Mouse (Mus musculus) splenic B cell, adult 2 months (primary cell): ENCODE measurements around the gene Rbm19.

Source experiments
- DNase-seq: peaks from one replicate; pipeline ENCODE4 v3.0.0-alpha.2; 2011; ENCODE audit warnings: low read depth, low spot score
- H3K27me3 ChIP-seq: 2 replicates; pipeline ENCODE4 v1.6.1; 2012; ENCODE audit warnings: mild to moderate bottlenecking, low read length, moderate library complexity, mixed read lengths; ENCODE audit not compliant: control insufficient read depth, poor library complexity, insufficient read depth, severe bottlenecking
- H3K36me3 ChIP-seq: 2 replicates; pipeline ENCODE4 v1.6.1; 2012; ENCODE audit warnings: mild to moderate bottlenecking, low read length, moderate library complexity, mixed read lengths; ENCODE audit not compliant: control insufficient read depth, poor library complexity, insufficient read depth, severe bottlenecking

Gene Rbm19

DNA sequence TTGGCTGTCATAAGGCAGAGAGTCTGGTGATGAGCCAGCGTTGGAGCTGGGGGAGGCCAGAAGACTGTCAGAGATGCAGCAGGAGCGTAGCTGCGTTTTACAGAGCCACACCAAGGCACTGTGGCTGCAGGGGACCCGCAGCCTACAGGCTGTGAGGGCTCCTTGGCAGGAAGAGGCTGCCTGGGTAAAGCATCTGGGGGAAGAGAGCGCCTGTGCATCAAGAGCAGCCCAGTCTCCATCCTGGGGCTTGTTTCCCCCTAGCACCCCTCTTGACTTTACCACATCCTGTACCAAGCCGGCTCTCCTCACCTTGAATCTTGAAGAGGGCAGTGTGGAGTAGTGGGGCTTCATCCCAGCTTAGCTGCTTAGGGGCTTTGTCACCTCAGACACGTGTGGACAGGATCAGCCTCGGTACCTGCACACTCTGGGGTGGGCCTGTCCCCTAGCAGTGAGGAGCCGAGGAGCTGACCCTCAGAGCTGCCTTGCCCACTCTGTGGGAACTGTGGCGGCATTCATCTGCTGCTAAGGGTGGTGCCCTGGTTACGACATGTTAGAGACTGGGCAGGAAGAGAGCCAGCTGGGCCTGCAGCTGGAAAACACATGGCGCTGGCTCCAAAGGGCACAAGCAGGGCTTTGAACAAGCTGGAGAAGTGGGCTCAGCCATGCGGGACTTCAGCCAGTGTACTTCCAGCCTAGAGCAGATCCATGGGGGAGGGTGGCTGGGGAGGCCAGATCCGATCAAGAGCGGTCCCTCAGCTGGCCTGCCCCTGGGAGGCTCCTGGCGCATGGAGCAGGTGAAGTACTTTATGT, 8.8 kb downstream of the Rbm19 start:
- Histone ChIP-seq H3K27me3 (no peaks in the 10 kb centered on the region), H3K36me3 (peaks cover 10% of the 10 kb centered on the region)
- DNase-seq: no peak

DNA sequence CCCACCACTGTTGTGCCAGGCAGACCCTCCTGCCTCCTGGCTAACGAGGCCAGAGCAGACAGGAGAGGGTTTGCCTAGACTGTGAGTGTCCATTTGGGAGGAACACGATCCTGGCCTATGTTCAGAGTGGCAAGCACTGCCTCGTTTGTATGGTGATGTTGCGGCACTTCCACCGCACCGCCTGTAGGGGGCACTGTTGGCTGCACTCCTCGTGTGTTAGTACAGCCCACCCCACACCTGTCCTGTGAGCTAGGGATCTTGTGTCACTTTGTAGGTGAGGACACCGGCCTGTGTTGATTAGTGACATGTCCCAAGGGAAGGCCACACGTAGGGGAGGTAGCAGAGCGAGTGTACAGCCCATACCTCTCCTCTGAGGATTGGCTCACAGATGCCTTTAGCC, 11.4 kb downstream of the Rbm19 start:
- DNase-seq: peak; percentile 46
- no peaks in the 10 kb centered on the region for H3K27me3 ChIP-seq
- H3K36me3 ChIP-seq: peaks cover 8% of the 10 kb centered on the region

DNA sequence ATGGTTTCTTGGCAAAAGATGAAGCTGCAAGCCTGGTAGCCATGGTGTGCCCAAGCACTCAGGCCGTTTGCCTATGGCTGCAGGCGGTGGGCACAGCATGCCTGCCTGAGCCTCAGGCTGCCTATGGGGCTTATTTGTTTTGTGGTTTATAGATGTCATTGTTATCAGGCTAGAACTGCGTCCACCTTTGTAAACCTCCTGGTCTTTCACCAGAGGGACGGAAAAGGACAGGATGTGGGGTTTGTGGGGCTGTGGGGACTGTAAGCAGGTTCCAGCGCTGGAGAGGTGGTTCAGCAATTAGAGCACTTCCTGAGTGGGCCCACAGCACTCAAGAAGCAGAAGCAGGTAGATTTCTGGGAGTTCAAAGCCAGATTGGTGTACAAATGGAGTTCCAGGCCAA, 12.2 kb downstream of the Rbm19 start:
- Histone ChIP-seq H3K27me3 (no peaks in the 10 kb centered on the region), H3K36me3 (peaks cover 8% of the 10 kb centered on the region)
- DNase-seq: no peak

DNA sequence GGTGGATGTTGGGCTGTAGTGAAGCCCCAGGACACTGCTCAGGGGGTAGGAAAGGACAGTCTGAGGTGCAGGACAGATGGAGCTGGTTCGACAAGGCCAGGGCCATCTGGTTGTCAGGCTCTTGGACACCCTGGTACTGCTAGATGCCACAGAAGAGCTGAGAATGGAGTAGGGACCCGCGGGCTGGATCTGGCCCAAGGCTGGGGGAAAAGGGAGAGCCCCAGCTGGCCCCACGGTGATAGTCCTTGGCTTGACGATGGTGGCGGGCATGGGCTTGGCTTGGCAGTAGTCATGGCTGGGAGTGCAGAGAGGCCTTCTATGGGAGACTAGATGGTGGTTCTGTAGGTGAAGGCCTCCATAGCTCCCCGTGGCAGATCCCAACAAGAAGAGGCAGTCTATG, 12.8 kb downstream of the Rbm19 start:
- no peak for DNase-seq
- H3K36me3 ChIP-seq: peaks cover 7% of the 10 kb centered on the region
- H3K27me3 ChIP-seq: no peaks in the 10 kb centered on the region

DNA sequence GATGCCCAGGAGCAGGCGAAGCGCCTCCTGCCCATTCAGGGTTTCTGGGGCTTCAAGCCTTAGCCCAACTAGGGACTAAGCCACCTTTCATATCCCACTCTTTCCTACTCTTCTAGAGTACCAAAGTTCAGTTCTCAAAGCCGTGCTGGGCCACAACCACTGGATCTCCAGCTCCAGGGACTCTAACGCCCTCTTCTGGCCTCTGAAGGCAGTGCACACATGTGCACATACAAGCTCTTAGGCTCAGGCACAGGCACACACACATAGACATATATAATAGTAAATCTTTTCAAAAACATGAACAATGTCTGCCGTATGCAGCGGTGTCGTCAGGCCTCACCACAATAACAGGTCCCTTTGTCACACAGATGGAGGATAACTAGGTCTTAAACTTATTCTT, 13.5 kb downstream of the Rbm19 start:
- no peak for DNase-seq
- Histone ChIP-seq H3K27me3 (no peaks in the 10 kb centered on the region), H3K36me3 (peaks cover 6% of the 10 kb centered on the region)

DNA sequence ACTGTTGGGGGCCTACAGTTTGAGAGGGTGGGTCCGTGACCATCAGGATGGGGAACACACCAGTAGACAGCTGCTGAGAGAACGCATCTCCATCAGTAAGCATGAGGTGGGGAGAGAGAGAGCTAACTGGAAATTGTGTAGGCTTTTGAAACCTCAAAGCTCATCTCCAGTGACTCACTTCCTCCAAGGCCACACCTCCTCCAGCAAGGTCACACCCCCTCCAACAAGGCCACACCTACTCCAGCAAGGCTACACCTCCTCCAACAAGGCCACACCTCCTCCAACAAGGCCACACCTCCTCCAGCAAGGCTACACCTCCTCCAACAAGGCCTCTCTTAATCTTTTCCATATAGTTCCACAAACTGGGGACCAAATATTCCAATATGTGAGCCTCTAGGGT, 13.9 kb downstream of the Rbm19 start:
- H3K27me3 ChIP-seq: no peaks in the 10 kb centered on the region
- peak; percentile 72 for DNase-seq
- peaks cover 6% of the 10 kb centered on the region for H3K36me3 ChIP-seq

DNA sequence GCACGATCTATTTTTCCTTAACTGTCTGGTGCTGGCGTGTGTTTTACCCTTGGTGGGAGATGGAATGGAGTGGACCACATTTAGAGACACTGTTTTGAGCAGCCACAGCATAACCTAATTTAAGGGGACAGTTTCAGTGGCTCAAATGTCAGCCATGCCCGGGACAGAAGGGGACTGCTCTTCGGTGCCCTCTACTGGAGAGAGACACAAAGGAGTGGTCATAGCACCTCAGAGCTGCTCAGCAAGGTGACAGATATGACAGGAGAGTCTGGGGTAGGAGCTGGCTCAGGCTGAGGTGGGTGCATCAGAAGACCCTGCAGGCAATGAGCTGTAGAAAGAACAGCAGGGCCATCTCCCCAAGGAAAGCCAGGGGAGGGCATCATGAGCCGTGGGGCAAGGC, 15.3 kb downstream of the Rbm19 start:
- peak; percentile 62 for DNase-seq
- Histone ChIP-seq H3K36me3 (peaks cover 6% of the 10 kb centered on the region), H3K27me3 (no peaks in the 10 kb centered on the region)

DNA sequence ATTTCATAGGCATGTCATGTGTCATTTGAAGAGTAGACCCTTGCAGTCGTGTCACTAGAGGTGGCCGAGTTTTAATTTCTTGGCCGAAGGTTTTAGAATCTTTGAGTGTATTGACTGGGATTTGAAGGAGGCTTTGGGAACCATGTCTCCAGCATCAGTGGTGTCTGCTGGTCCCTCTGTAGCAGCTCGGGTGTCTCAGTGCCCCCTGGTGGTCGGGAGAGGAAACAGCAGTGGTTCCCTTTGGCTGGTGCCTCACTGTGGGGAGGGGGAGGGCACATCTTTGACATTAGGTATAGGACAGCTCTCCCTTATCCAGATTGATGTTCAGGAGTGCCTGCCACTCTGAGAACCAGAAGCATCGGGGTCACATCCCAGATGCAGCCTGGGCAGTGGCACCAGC, 17.7 kb downstream of the Rbm19 start:
- H3K36me3 ChIP-seq: no peaks in the 10 kb centered on the region; the same call in none of the 2 replicates
- DNase-seq: peak; percentile 65
- no peaks in the 10 kb centered on the region for H3K27me3 ChIP-seq

DNA sequence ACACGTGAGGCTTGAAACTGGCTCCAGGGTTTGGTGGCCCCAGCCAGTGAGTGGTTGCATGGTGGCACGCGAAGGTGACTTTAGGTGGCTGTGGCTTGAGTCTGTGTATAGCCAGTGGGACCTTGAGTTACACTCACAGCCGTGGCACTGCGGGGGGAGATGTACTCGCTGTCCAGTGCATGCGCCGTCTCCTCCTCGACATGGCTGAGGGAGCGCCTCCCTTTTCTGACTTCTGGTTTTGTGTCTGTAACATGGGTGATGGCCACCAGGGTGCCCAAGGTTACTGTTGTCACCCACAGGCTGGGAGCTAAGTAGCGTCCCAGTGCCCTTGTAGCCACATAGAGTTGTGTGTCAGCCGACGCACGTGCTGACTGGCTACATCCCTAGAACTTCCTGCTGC, 19.1 kb downstream of the Rbm19 start:
- Histone ChIP-seq H3K36me3 (no peaks in the 10 kb centered on the region; the same call in 1 of the 2 replicates), H3K27me3 (no peaks in the 10 kb centered on the region)
- no peak for DNase-seq

DNA sequence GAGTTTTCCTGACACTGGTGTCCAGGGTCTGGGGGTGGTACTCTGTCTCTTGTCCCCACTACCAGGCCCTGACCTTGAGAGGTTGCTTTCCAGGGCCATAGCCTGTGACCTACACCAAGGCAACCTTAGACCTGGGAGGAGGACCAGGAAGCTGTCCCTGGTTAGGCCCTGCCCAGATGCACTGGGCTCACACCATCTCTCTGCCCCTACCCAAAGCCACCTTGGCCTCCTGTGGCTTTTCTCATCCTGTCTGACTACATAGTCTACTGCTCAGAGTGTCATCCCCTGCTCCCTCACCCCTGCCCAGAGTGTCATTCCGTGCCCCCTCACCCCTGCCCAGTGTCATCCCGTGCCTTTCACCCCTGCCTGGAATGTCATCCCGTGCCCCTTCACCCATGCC, 19.6 kb downstream of the Rbm19 start:
- Histone ChIP-seq H3K36me3 (no peaks in the 10 kb centered on the region; the same call in 1 of the 2 replicates), H3K27me3 (no peaks in the 10 kb centered on the region)
- no peak for DNase-seq

DNA sequence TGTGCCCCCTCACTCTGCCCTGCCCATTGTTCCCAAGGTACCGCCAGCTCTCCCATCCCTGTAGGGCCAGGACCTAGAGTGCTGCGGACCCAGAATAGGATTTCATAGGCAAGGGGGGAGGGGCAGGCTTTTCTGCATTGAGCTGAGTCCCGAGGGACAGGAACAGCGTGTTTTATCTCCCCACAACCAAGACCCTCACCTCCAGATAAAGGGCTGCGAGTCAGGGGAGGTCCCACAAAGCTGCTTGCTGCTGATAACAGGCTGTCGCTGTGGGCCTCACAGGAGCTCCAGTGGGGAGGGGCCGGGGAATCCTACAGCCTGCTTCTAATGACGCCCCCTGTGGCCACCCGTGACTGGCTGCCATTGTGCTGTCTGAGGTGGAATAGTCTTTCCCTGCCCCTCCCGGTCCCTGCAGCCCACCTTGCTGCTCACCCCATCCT, 20.0 kb downstream of the Rbm19 start:
- Histone ChIP-seq H3K27me3 (no peaks in the 10 kb centered on the region), H3K36me3 (no peaks in the 10 kb centered on the region)
- DNase-seq: no peak

DNA sequence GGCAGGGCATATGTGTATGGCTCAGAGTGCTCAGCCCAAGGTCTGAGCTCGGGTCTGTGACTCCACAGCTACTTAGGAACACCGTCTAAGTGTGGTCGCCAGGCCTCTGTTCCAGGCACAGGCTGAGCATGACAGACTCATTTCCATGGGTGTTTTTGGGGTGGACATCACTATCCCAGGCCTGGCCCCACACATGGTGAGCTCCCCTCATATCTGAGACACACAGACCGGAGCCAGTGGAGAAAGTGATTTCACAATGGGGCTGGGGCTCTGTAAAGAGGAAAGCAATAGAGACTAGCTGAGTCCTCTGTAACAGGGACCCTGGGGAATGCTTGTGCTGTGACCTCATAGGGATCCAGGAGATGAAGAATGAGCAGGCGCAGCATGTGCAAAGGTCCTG, 20.8 kb downstream of the Rbm19 start:
- H3K36me3 ChIP-seq: no peaks in the 10 kb centered on the region
- DNase-seq: no peak
- no peaks in the 10 kb centered on the region for H3K27me3 ChIP-seq

DNA sequence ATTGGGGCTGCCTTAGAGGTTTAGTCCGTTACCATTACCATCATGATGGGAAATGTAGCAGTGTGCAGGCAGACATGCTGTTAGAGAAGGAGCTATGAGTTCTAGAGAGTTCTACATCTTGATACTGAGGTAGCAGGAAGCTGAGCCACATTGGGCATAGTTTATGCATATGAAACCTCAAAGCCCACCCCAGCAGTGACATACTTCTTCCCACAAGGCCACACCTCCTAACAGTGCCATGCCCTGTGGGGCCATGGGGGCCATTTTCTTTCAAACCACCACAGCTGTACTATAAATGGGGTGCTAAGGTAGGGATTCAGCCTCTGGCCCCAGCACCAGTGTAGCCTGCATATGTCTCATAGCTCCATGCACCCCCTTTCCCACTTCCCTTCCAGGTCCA, 21.6 kb downstream of the Rbm19 start:
- Histone ChIP-seq H3K36me3 (no peaks in the 10 kb centered on the region), H3K27me3 (no peaks in the 10 kb centered on the region)
- no peak for DNase-seq

DNA sequence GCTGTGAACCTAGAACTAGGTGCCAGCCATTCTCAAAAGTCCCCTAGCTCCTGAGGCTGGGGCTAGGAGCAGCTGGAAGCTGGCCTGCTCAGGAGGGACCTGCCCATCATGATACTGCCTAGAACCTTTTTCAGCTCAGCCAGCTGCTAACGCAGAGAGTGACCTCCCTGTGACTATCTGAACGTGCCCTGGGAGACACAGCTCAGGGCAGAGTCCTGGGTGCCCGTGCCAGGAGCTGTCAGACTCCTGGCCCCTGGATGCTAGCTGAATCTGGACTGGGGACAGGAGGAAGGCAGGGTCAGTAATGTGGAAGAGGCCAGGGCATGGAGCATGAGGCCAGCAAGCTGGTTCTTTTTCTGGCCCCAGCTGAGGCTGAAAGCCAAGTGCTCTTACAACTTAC, 22.1 kb downstream of the Rbm19 start:
- H3K27me3 ChIP-seq: no peaks in the 10 kb centered on the region
- DNase-seq: no peak
- no peaks in the 10 kb centered on the region for H3K36me3 ChIP-seq

DNA sequence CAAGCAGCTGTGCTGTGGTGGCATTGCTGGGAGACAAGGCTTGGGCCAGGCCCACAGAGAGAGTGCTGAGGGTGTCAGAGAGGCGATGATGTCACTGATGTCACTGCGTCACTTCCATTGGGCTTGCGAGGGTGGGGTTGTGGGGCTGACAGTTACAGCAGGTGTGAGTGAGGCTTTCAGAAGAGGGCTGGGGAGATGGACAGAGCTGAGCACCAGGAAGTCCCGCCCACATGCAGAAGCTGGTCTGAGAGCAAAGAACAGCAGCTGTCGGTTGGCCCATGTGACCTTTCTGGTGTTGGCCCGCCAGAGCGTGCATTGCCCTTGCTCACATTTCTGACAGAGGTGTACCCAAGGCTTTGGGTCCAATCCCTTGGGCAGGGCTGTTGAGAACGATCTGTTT, 23.0 kb downstream of the Rbm19 start:
- no peaks in the 10 kb centered on the region for H3K27me3 ChIP-seq
- no peaks in the 10 kb centered on the region for H3K36me3 ChIP-seq
- peak; percentile 47 for DNase-seq

DNA sequence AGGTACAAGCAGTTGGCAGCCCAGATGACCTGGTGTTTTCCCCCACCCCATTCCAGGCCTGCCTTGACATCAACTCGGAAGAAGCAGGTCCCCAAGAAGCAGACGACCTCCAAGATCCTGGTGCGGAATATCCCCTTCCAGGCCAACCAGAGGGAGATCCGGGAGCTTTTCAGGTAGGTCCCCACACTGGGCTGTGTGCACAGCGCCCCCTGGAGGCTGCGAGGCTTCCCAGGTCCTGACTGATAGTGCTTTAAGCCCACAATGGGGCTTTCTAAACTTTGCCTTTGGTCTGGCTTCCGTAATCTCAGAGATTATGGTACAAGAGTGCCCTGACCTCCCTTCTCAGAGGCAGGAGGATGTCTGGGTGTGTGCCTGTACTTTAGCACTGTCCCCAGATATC, 27.7 kb downstream of the Rbm19 start:
- no peaks in the 10 kb centered on the region for H3K27me3 ChIP-seq
- peaks cover 6% of the 10 kb centered on the region for H3K36me3 ChIP-seq
- DNase-seq: peak; percentile 32
